Mouse (Mus musculus) megakaryocyte, embryonic 14.5 days (primary cell): ENCODE results near the gene Calb2. TPM values are rescaled to one million over a fixed set of nuclear protein-coding genes. Genes with fewer than 3 reads are reported as not detected.

Experiments
- H3K27me3 ChIP-seq: replicated peaks from 2 replicates; pipeline ENCODE3; 2012; ENCODE audit warnings: inconsistent platforms
- H3K36me3 ChIP-seq: replicated peaks from 2 replicates; pipeline ENCODE3; 2012; ENCODE audit warnings: low read length, inconsistent platforms, mixed read lengths
- H3K4me1 ChIP-seq: 2 replicates; pipeline ENCODE4 v1.6.1; 2012; ENCODE audit warnings: inconsistent platforms
- H3K4me3 ChIP-seq: replicated peaks from 2 replicates; pipeline ENCODE3; 2012; ENCODE audit warnings: moderate library complexity, mild to moderate bottlenecking, inconsistent platforms
- H3K9me3 ChIP-seq: 2 replicates; pipeline ENCODE4 v1.6.1; 2012; ENCODE audit warnings: inconsistent platforms
- FLI1 ChIP-seq: IDR thresholded peaks from 2 replicates; pipeline ENCODE4 v1.6.1; 2012; ENCODE audit warnings: low read length, inconsistent platforms, mixed read lengths
- GATA1 ChIP-seq: IDR thresholded peaks from 3 replicates; pipeline ENCODE4 v1.6.1; 2012; ENCODE audit warnings: mixed read lengths, low read length, inconsistent platforms, borderline replicate concordance
- polyA plus RNA-seq: library from polyadenylated mRNA; stranded (reverse); fragments of >175 nt; gene quantifications from 2 replicates; pipeline ENCODE4 v1.2.3, GENCODE M21; 2012; ENCODE audit warnings: low replicate concordance; ENCODE audit not compliant: insufficient read depth

The Calb2 gene
- polyA plus RNA-seq, 1 experiment, result not detected

DNA sequence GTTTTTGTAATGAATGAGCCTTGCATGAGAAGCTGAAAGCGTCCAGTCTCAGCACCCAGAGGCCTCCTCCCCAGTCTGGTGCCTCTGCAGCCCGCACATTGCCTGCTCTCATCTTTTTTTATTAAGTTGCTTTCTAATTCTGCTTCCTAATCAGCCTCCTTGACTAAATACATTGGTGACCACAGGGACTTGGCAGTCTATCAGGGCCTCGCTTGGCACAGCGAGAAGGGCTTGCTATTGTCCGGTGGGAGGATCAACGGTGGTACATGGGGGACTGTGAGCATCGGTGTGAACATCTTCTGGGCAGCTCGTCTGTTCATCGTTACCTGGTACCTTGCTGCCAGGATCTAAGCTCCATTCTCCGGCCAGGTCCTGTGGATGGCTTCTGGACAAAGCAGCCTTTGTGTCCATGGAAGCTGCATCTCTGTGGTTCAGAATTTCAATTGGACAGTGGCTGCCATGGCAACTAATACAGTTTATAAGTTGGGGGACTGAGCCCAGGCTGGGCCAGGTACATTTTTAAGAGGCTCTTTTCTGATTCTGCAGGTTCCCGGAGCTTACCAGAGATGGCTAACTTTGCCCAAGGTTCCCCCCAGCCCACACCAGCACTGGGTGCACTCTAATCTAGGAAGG is 14.8 kb upstream of the Calb2 start:
- TF ChIP-seq GATA1, result no peak
- TF ChIP-seq FLI1, result no peak
- Histone ChIP-seq H3K4me3 (no peak overlapping the region), H3K4me1 (peaks cover 14% of the 10 kb centered on the region), H3K36me3 (no peaks in the 10 kb centered on the region), H3K9me3 (no peaks in the 10 kb centered on the region), H3K27me3 (peaks cover 24% of the 10 kb centered on the region)

DNA sequence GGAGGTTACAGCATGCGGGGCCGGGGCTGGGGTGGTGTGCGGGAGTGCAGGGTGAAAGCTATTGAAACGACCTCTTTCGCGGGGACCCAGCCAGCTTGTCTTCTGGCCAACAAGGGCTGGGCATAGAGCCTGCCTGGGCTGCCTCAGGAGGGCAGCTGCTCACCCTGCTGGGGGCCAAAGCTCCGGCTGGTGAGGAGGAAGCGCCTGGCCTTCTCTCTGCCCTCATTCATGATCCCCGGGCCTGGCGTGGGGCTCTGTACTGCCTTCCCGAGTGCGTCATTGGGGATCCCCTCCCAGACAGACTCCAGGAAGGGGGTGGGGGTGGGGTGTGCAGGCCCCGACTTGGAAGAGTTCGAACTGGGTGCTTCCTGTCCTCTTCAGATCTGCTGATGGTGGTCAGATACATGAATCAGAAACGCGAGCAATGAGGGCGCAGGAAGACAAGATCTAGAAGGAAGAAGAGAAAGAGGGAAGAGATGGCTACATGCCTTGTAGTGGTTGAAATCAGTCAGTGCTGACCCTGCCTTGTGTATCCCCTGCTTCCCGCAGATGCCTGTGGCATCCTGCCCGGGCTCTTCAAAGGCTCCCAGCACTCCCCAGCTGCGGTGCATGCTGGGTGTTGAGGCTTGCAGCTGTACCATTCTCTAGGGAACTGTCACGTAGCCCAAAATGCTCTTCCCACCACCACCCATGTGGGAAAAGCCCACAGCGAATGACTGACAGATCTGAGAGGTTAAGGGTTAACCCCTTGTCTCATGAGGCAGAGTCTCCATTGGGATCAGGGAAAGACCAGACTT is 9.5 kb upstream of the Calb2 start:
- Histone ChIP-seq H3K36me3 (no peaks in the 10 kb centered on the region), H3K27me3 (peaks cover 26% of the 10 kb centered on the region), H3K4me3 (peak overlapping the region; percentile 83), H3K9me3 (peaks cover 5% of the 10 kb centered on the region; the same call in 1 of the 2 replicates), H3K4me1 (peaks cover 17% of the 10 kb centered on the region)
- TF ChIP-seq GATA1, result no peak
- TF ChIP-seq FLI1, result no peak

- Histone ChIP-seq H3K4me3 (no peak overlapping the region), H3K36me3 (no peaks in the 10 kb centered on the region), H3K27me3 (peaks cover 33% of the 10 kb centered on the region), H3K4me1 (peaks cover 18% of the 10 kb centered on the region), H3K9me3 (peaks cover 5% of the 10 kb centered on the region; the same call in 1 of the 2 replicates)
- TF ChIP-seq FLI1 (no peak), GATA1 (no peak)
Measured at GRCm38 (mm10) chr8:110174826-110175225, 6.8 kb upstream of the Calb2 start.

GRCm38 (mm10) chr8:110172161-110172560 is 4.2 kb upstream of the Calb2 start:
- TF ChIP-seq FLI1 (no peak), GATA1 (no peak)
- Histone ChIP-seq H3K9me3 (peaks cover 11% of the 10 kb centered on the region; the same call in 1 of the 2 replicates), H3K27me3 (peaks cover 41% of the 10 kb centered on the region), H3K4me3 (no peak overlapping the region), H3K4me1 (peaks cover 19% of the 10 kb centered on the region), H3K36me3 (no peaks in the 10 kb centered on the region)

DNA sequence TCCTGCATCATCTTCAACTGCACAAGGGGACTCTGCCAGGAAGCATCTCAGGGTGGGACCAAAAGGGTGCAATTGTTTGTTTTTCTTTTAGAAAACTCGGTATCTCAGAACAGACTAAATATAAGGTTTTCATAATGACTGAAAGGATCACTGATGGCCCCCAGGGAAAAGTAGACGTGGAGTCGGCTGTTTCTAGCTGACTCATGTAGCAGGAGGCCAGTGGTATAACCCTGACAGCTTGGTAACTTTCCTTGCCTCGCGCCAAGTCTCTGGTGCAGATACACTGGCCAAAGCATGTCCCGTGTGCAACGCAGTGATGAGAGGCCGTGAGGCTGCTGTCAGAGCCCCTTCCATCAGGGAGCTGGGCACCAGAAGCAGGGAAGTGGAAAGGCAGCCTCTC is 1.7 kb downstream of the Calb2 start:
- TF ChIP-seq GATA1, result no peak
- no peak for TF ChIP-seq FLI1
- Histone ChIP-seq H3K9me3 (peaks cover 7% of the 10 kb centered on the region; the same call in 1 of the 2 replicates), H3K4me3 (no peak overlapping the region), H3K27me3 (peaks cover 36% of the 10 kb centered on the region), H3K4me1 (peaks cover 17% of the 10 kb centered on the region), H3K36me3 (no peaks in the 10 kb centered on the region)

- no peaks in the 10 kb centered on the region for H3K36me3 ChIP-seq
- peaks cover 5% of the 10 kb centered on the region for H3K27me3 ChIP-seq
- H3K4me3 ChIP-seq, result no peak overlapping the region
- no peak for TF ChIP-seq FLI1
- TF ChIP-seq GATA1, result no peak
- no peaks in the 10 kb centered on the region for H3K9me3 ChIP-seq
- no peaks in the 10 kb centered on the region for H3K4me1 ChIP-seq
Measured at GRCm38 (mm10) chr8:110162007-110162406, 6.0 kb downstream of the Calb2 start.

- TF ChIP-seq FLI1 (no peak), GATA1 (no peak)
- Histone ChIP-seq H3K9me3 (peaks cover 5% of the 10 kb centered on the region; the same call in 1 of the 2 replicates), H3K27me3 (peaks cover 2% of the 10 kb centered on the region), H3K4me1 (no peaks in the 10 kb centered on the region), H3K4me3 (no peak overlapping the region), H3K36me3 (no peaks in the 10 kb centered on the region)
Measured at GRCm38 (mm10) chr8:110152951-110153350, 15.1 kb downstream of the Calb2 start.

DNA sequence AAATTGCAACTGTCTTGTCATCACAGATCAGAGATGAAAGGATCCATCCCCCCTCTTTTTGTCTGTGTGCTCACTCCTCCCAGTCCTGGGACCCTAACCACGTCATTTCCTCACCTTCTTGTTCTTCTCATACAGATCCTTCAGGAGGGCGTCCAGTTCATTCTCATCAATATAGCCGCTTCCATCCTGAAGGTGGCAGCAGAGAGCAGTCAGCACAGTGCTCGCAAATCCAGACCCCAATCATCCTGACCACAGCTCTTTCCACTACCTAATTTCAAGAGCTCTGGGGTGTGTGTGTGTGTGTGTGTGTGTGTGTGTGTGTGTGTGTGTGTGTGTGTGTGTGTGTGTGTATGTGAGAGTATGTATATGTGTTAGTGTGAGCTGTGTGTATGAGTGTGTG is 22.5 kb downstream of the Calb2 start:
- Histone ChIP-seq H3K4me1 (no peaks in the 10 kb centered on the region), H3K27me3 (peaks cover 2% of the 10 kb centered on the region), H3K9me3 (peaks cover 10% of the 10 kb centered on the region; the same call in 1 of the 2 replicates), H3K36me3 (no peaks in the 10 kb centered on the region), H3K4me3 (no peak overlapping the region)
- no peak for TF ChIP-seq GATA1
- no peak for TF ChIP-seq FLI1

- no peaks in the 10 kb centered on the region for H3K36me3 ChIP-seq
- H3K4me1 ChIP-seq, result no peaks in the 10 kb centered on the region
- H3K27me3 ChIP-seq, result no peaks in the 10 kb centered on the region
- no peak overlapping the region for H3K4me3 ChIP-seq
- peaks cover 21% of the 10 kb centered on the region; the same call in 1 of the 2 replicates for H3K9me3 ChIP-seq
- TF ChIP-seq FLI1 (no peak), GATA1 (no peak)
Measured at GRCm38 (mm10) chr8:110140770-110141169, 27.2 kb downstream of the Calb2 start.

- Histone ChIP-seq H3K9me3 (peaks cover 21% of the 10 kb centered on the region; the same call in 1 of the 2 replicates), H3K27me3 (no peaks in the 10 kb centered on the region), H3K4me3 (no peak overlapping the region), H3K36me3 (no peaks in the 10 kb centered on the region), H3K4me1 (no peaks in the 10 kb centered on the region)
- no peak for TF ChIP-seq FLI1
- TF ChIP-seq GATA1, result no peak
Measured at GRCm38 (mm10) chr8:110140156-110140555, 27.9 kb downstream of the Calb2 start.
